Mouse (Mus musculus): ENCODE results near the gene Prss58. TPM values are rescaled to one million over a fixed set of nuclear protein-coding genes. Genes with fewer than 3 reads are reported as not detected.

Gene Prss58
- polyA plus RNA-seq (2015; fragmentation: Nextera tagmentation; extraction: Ambion mirVana), result not detected in 2 replicates

DNA sequence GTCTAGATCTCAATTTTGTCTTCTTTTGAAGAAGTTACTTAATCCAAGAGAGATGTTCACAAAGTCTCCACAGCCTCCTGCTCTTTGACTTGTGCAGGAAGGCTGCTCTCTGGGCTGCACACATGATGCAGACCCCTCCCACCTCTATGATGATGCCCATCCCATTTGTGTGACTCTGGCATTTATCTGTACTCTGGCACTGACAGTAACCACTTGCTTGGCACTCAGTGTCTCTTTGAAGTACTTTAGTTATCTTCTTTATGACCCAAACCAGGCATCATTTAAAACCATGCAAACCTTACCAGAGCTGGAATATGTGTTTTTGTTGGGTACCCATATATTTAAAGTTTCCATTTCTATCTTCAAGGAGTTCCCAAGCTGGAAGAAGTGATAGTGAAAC, at the start of gene Prss58:
Gene Prss58 (minus strand): TSS at position 101 of the 400 bp plus-strand sequence.
- ATAC-seq (ENCODE audit: low FRiP score), result no peak

DNA sequence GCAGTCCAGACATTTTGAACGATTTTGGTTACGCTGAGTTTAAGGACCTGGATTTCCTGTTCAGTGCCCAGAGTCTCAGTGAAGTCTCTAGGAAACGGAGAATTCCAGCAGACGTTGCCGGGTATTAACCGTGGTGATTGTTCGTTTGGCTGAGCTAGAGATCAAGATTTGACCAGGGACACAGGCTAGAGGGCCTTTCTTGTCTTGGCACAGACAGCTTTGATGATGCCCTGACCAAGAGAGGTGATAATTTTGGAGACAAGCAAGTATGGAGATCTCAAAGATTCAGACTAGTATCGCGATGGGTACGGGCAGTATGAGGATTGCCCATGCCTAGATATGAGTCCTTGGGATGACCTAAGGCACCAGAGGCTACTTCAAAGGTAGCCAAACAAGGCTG, 40.3 kb upstream of the Prss58 start, which contains the start of gene 1700074P13Rik:
Gene 1700074P13Rik (minus strand): TSS at position 101 of the 400 bp plus-strand sequence.
- no peaks in the 10 kb centered on the region for H3K9me3 ChIP-seq (replicated peaks)
- 97% methylated on average over 10 of the region's 10 CpGs for WGBS
- no peaks in the 10 kb centered on the region for H3K36me3 ChIP-seq
- H3K27me3 ChIP-seq (replicated peaks), result no peaks in the 10 kb centered on the region
- H3K4me1 ChIP-seq, result no peaks in the 10 kb centered on the region
- no peak within 1 kb of the TSS for H3K27ac ChIP-seq (replicated peaks)
- no peak within 1 kb of the TSS for H3K4me2 ChIP-seq
- ATAC-seq (ENCODE audit: low FRiP score), result no peak
- H3K4me3 ChIP-seq (replicated peaks), result no peak within 1 kb of the TSS
- H3K9ac ChIP-seq (replicated peaks), result no peak within 1 kb of the TSS

More for the DNA sequence above, at the start of gene Prss58:
- Histone ChIP-seq H3K4me3 (replicated peaks) (no peak within 1 kb of the TSS), H3K4me1 (no peaks in the 10 kb centered on the region), H3K9me3 (replicated peaks) (no peaks in the 10 kb centered on the region), H3K27ac (replicated peaks) (no peak within 1 kb of the TSS), H3K9ac (replicated peaks) (no peak within 1 kb of the TSS), H3K27me3 (replicated peaks) (no peaks in the 10 kb centered on the region), H3K4me2 (no peak within 1 kb of the TSS), H3K36me3 (no peaks in the 10 kb centered on the region)

- Histone ChIP-seq H3K27me3 (replicated peaks) (no peaks in the 10 kb centered on the region), H3K9ac (replicated peaks) (no peak overlapping the region), H3K4me3 (replicated peaks) (no peak overlapping the region), H3K4me2 (no peak overlapping the region), H3K36me3 (no peaks in the 10 kb centered on the region), H3K27ac (replicated peaks) (no peak overlapping the region), H3K4me1 (no peaks in the 10 kb centered on the region), H3K9me3 (replicated peaks) (no peaks in the 10 kb centered on the region)
- 85% methylated on average over 4 of the region's 4 CpGs for WGBS
- ATAC-seq (ENCODE audit: low FRiP score), result no peak
Measured at GRCm38 (mm10) chr6:40919954-40920353, 19.8 kb upstream of the Prss58 start.

GRCm38 (mm10) chr6:40894716-40895115, 5.5 kb downstream of the Prss58 start:
- Histone ChIP-seq H3K27ac (replicated peaks) (no peak overlapping the region), H3K9ac (replicated peaks) (no peak overlapping the region), H3K27me3 (replicated peaks) (no peaks in the 10 kb centered on the region), H3K4me3 (replicated peaks) (no peak overlapping the region), H3K36me3 (no peaks in the 10 kb centered on the region), H3K9me3 (replicated peaks) (no peaks in the 10 kb centered on the region), H3K4me1 (no peaks in the 10 kb centered on the region), H3K4me2 (no peak overlapping the region)
- 88% methylated on average over 1 of the region's 1 CpGs for WGBS
- no peak for ATAC-seq (ENCODE audit: low FRiP score)

DNA sequence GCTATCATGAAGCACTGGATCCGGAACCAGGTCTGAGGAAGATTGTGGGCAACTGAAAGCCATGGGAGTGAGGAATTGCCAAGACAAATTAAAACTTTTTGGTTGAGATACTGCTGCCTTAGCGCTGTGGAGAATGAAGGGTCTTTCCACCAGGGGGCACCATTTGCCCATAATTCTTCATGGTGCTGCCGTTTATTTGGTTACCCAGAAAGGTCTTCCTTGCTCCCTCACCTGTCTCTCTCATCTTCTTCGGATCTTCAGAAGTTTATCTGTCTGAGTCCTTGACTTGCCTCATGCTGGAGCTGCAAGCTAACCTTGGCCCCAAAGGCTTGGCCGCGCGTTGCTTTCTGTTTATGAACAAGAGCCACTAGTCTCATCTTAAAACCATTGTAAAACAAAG, 6.6 kb downstream of the Prss58 start:
- Histone ChIP-seq H3K9ac (replicated peaks) (no peak overlapping the region), H3K27me3 (replicated peaks) (no peaks in the 10 kb centered on the region), H3K4me3 (replicated peaks) (no peak overlapping the region), H3K27ac (replicated peaks) (no peak overlapping the region), H3K4me2 (no peak overlapping the region), H3K36me3 (no peaks in the 10 kb centered on the region), H3K9me3 (replicated peaks) (no peaks in the 10 kb centered on the region), H3K4me1 (no peaks in the 10 kb centered on the region)
- 45% methylated on average over 7 of the region's 7 CpGs for WGBS
- no peak for ATAC-seq (ENCODE audit: low FRiP score)

DNA sequence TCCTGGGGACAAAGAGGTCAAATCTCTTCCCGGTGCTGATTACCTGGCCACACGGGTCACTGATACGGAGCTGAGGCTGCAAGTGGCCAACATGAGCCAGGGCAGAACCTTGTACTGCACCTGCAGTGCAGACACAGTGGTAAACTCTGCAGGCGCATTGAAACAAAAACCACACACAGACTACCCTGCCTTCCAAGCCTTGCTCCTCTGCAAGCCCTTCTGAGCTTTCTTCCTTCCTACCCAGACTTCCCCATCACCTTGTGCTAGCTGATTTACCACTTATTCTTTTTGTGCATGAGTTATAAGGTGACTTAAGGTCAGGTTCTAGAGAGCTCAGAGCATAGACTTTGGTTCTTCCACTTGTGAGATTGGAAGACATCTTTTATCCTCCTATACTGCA, 8.4 kb downstream of the Prss58 start:
- H3K4me3 ChIP-seq (replicated peaks), result no peak overlapping the region
- 79% methylated on average over 4 of the region's 4 CpGs for WGBS
- no peaks in the 10 kb centered on the region for H3K4me1 ChIP-seq
- H3K27me3 ChIP-seq (replicated peaks), result no peaks in the 10 kb centered on the region
- no peaks in the 10 kb centered on the region for H3K36me3 ChIP-seq
- no peak overlapping the region for H3K27ac ChIP-seq (replicated peaks)
- no peaks in the 10 kb centered on the region for H3K9me3 ChIP-seq (replicated peaks)
- no peak for ATAC-seq (ENCODE audit: low FRiP score)
- no peak overlapping the region for H3K9ac ChIP-seq (replicated peaks)
- H3K4me2 ChIP-seq, result no peak overlapping the region

DNA sequence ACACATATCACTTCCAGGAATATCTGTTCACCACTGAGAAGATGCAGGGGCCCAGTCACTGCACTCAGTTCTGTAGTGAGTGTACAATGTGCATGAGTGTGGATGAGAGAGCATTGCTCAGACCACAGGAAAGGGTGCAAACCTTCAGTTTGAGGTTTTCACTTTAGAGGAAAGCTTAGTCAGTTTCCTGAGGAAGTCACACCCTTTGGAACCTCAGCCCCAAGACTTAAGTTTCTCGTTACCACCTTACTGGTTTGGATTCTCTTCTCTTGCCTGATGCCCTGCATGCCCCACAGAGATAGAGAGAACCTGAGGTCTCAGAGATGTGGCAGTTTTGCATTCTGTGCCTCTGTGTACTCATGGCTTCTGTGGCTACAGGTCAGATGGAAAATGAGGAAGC, 9.2 kb downstream of the Prss58 start:
- Histone ChIP-seq H3K9me3 (replicated peaks) (no peaks in the 10 kb centered on the region), H3K36me3 (no peaks in the 10 kb centered on the region), H3K27me3 (replicated peaks) (no peaks in the 10 kb centered on the region), H3K4me1 (no peaks in the 10 kb centered on the region), H3K27ac (replicated peaks) (no peak overlapping the region), H3K4me3 (replicated peaks) (no peak overlapping the region), H3K9ac (replicated peaks) (no peak overlapping the region), H3K4me2 (no peak overlapping the region)
- WGBS, result 68% methylated on average over 1 of the region's 1 CpGs
- no peak for ATAC-seq (ENCODE audit: low FRiP score)

DNA sequence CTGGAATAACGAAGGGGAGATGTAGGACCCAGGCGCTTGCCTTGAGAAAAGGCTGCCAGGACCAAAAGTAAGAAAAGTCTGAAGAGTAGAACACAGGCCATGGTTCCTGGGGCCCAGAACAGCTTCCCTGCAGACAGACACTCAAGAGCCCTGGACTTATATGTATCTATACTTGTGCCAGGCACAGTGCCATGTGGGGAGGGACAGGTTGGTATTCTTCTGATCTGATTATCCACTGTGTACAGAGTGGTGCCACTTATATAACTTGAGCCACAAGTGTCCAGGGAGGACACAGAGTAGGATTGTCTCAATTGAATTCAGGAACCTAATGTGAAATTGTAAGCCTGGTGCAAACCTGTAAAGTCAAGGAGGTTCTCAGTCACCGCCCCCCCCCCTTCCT, 12.8 kb downstream of the Prss58 start, which contains the start of gene Moxd2:
Gene Moxd2 (minus strand): TSS at position 101 of the 400 bp plus-strand sequence.
- Histone ChIP-seq H3K27ac (replicated peaks) (no peak within 1 kb of the TSS), H3K4me2 (no peak within 1 kb of the TSS), H3K9me3 (replicated peaks) (no peaks in the 10 kb centered on the region), H3K4me1 (no peaks in the 10 kb centered on the region), H3K36me3 (no peaks in the 10 kb centered on the region), H3K27me3 (replicated peaks) (no peaks in the 10 kb centered on the region), H3K9ac (replicated peaks) (no peak within 1 kb of the TSS), H3K4me3 (replicated peaks) (no peak within 1 kb of the TSS)
- no peak for ATAC-seq (ENCODE audit: low FRiP score)
- WGBS, result 95% methylated on average over 3 of the region's 3 CpGs

- no peaks in the 10 kb centered on the region for H3K36me3 ChIP-seq
Measured at GRCm38 (mm10) chr6:40845283-40845682, 54.9 kb downstream of the Prss58 start.

More at GRCm38 (mm10) chr6:40845283-40845682, 54.9 kb downstream of the Prss58 start:
- H3K4me2 ChIP-seq, result no peak overlapping the region
- no peaks in the 10 kb centered on the region for H3K4me1 ChIP-seq
- H3K9me3 ChIP-seq (replicated peaks), result no peaks in the 10 kb centered on the region
- no peak overlapping the region for H3K4me3 ChIP-seq (replicated peaks)
- no peaks in the 10 kb centered on the region for H3K27me3 ChIP-seq (replicated peaks)
- H3K9ac ChIP-seq (replicated peaks), result no peak overlapping the region
- no peak for ATAC-seq (ENCODE audit: low FRiP score)
- no peak overlapping the region for H3K27ac ChIP-seq (replicated peaks)

Other genes starting within 250 kb of the Prss58 start
- gene Moxd2, start 12.9 kb downstream of the Prss58 start, polyA plus RNA-seq (2015; fragmentation: Nextera tagmentation; extraction: Ambion mirVana), result not detected in 2 replicates
- not detected in 2 replicates for gene 1700074P13Rik, start 40.2 kb upstream of the Prss58 start, polyA plus RNA-seq (2015; fragmentation: Nextera tagmentation; extraction: Ambion mirVana)
- gene Gm4744, start 51.5 kb upstream of the Prss58 start, polyA plus RNA-seq (2015; fragmentation: Nextera tagmentation; extraction: Ambion mirVana), result not detected in 2 replicates
- gene 1810009J06Rik, start 64.4 kb upstream of the Prss58 start, polyA plus RNA-seq (2015; fragmentation: Nextera tagmentation; extraction: Ambion mirVana), result not detected in 2 replicates
- gene Gm2663, start 99.1 kb upstream of the Prss58 start, polyA plus RNA-seq (2015; fragmentation: Nextera tagmentation; extraction: Ambion mirVana), result not detected in 2 replicates
- not detected in 2 replicates for gene 2210010C04Rik, start 135.1 kb upstream of the Prss58 start, polyA plus RNA-seq (2015; fragmentation: Nextera tagmentation; extraction: Ambion mirVana)